Mouse (Mus musculus) neutrophil, adult 83 days (primary cell): ENCODE data around the gene Polr2a. TPM values are rescaled to one million over a fixed set of nuclear protein-coding genes. Genes with fewer than 3 reads are reported as not detected.

Experiments used
- total RNA-seq, 2 experiments: library from RNA; stranded (reverse); gene quantifications; one replicate each; pipeline ENCODE4 v1.2.4; 2023

The Polr2a gene
- total RNA-seq = 10 to 100 TPM; 82.6 to 86.1 TPM

GRCm38 (mm10) chr11:69758478-69758970 is at the start of gene Polr2a:
Polr2a (minus strand) TSS chr11:69758637.

GRCm38 (mm10) chr11:69804972-69805909 is 46.8 kb upstream of the Polr2a start, which contains the start of gene Tmem102:
Tmem102 (minus strand) TSS chr11:69805624.

GRCm38 (mm10) chr11:69801379-69801977 is 43.0 kb upstream of the Polr2a start, which contains the start of gene Fgf11:
Fgf11 (minus strand) TSS chr11:69801857.

GRCm38 (mm10) chr11:69795168-69795982 is 36.9 kb upstream of the Polr2a start, which contains the start of gene Chrnb1:
Chrnb1 (minus strand) TSS chr11:69795943.

GRCm38 (mm10) chr11:69765221-69766125 is 7.0 kb upstream of the Polr2a start, which contains the start of gene Zbtb4:
Zbtb4 (plus strand) TSS chr11:69765912.

GRCm38 (mm10) chr11:69761868-69762267 is 3.4 kb upstream of the Polr2a start, which contains the start of gene Slc35g3:
Slc35g3 (minus strand) TSS chr11:69761968.

GRCm38 (mm10) chr11:69695361-69696181 is 62.9 kb downstream of the Polr2a start, which contains the start of the genes Tnfsf12 and Tnfsfm13:
Tnfsf12 (minus strand) TSS chr11:69695849.
Tnfsfm13 (minus strand) TSS chr11:69696098.

GRCm38 (mm10) chr11:69685526-69686148 is 72.8 kb downstream of the Polr2a start, which contains the start of gene Tnfsf13:
Tnfsf13 (minus strand) TSS chr11:69685784.

Other genes starting within 250 kb of the Polr2a start
- 1 to 10 TPM; 9.6 to 9.8 TPM for gene Dnah2, start 209.5 kb downstream of the Polr2a start, total RNA-seq
- gene Efnb3, start 198.4 kb downstream of the Polr2a start, total RNA-seq = under 1 TPM; 0.18 to 0.20 TPM
- gene Wrap53, start 178.4 kb downstream of the Polr2a start, total RNA-seq = 1 to 10 TPM; 9.0 to 9.8 TPM
- gene Trp53, start 178.3 kb downstream of the Polr2a start, total RNA-seq = 10 to 100 TPM; 59.1 to 59.7 TPM
- 1 to 10 TPM; 5.4 to 6.9 TPM for gene Atp1b2, start 152.7 kb downstream of the Polr2a start, total RNA-seq
- not detected for gene Shbg, start 140.7 kb downstream of the Polr2a start, total RNA-seq
- gene Sat2, start 136.6 kb downstream of the Polr2a start, total RNA-seq = not detected
- gene Fxr2, start 125.6 kb downstream of the Polr2a start, total RNA-seq = 10 to 100 TPM; 42.3 to 53.2 TPM
- gene Sox15, start 103.3 kb downstream of the Polr2a start, total RNA-seq = under 1 TPM in 1 of 2 experiments, not detected in 1; 0.55 TPM
- 10 to 100 TPM; 51.6 to 54.9 TPM for gene Mpdu1, start 96.0 kb downstream of the Polr2a start, total RNA-seq
- gene Cd68, start 92.5 kb downstream of the Polr2a start, total RNA-seq = 100 to 1,000 TPM; 138 to 157 TPM
- 100 to 1,000 TPM; 554 to 653 TPM for gene Eif4a1, start 86.2 kb downstream of the Polr2a start, total RNA-seq
- 10 to 100 TPM; 64.7 to 65.2 TPM for gene Senp3, start 76.6 kb downstream of the Polr2a start, total RNA-seq
- gene Tnfsf13, start 72.9 kb downstream of the Polr2a start, total RNA-seq = 10 to 100 TPM; 15.8 to 16.0 TPM
- gene Tnfsf12, start 62.8 kb downstream of the Polr2a start, total RNA-seq = 1 to 10 TPM; 7.9 to 8.7 TPM
- 1 to 10 TPM; 4.7 to 5.5 TPM for gene Tnfsfm13, start 62.5 kb downstream of the Polr2a start, total RNA-seq
- not detected for gene Slc35g3, start 3.3 kb upstream of the Polr2a start, total RNA-seq
- 1 to 10 TPM; 2.4 to 3.3 TPM for gene Zbtb4, start 7.3 kb upstream of the Polr2a start, total RNA-seq
- 1 to 10 TPM in 1 of 2 experiments, under 1 TPM in 1; 0.79 to 1.9 TPM for gene Chrnb1, start 37.3 kb upstream of the Polr2a start, total RNA-seq
- under 1 TPM in 1 of 2 experiments, not detected in 1; 0.18 TPM for gene Fgf11, start 43.2 kb upstream of the Polr2a start, total RNA-seq
- not detected for gene Tmem102, start 47.0 kb upstream of the Polr2a start, total RNA-seq
- not detected for gene Gm39566, start 56.7 kb upstream of the Polr2a start, total RNA-seq
- not detected for gene Spem2, start 59.8 kb upstream of the Polr2a start, total RNA-seq
- not detected for gene Spem1, start 63.5 kb upstream of the Polr2a start, total RNA-seq
- 1 to 10 TPM; 1.3 to 2.1 TPM for gene Nlgn2, start 79.1 kb upstream of the Polr2a start, total RNA-seq
- 100 to 1,000 TPM in 1 of 2 experiments, 10 to 100 TPM in 1; 99.2 to 106 TPM for gene Tmem256, start 79.9 kb upstream of the Polr2a start, total RNA-seq
- 10 to 100 TPM; 35.0 to 35.9 TPM for gene Plscr3, start 87.7 kb upstream of the Polr2a start, total RNA-seq
- not detected for gene Tnk1, start 100.1 kb upstream of the Polr2a start, total RNA-seq
- gene Tmem95, start 119.4 kb upstream of the Polr2a start, total RNA-seq = 1 to 10 TPM in 1 of 2 experiments, under 1 TPM in 1; 0.88 to 1.2 TPM
- gene Kctd11, start 122.8 kb upstream of the Polr2a start, total RNA-seq = 1 to 10 TPM; 8.6 to 9.0 TPM
- gene Acap1, start 136.9 kb upstream of the Polr2a start, total RNA-seq = 100 to 1,000 TPM; 260 to 263 TPM
- gene 2810408A11Rik, start 142.3 kb upstream of the Polr2a start, total RNA-seq = 1 to 10 TPM; 3.0 to 3.2 TPM
- 10 to 100 TPM; 20.9 to 27.6 TPM for gene Neurl4, start 142.4 kb upstream of the Polr2a start, total RNA-seq
- 10 to 100 TPM; 69.0 to 84.5 TPM for gene Gps2, start 155.3 kb upstream of the Polr2a start, total RNA-seq
- gene Eif5a, start 163.3 kb upstream of the Polr2a start, total RNA-seq = 100 to 1,000 TPM; 482 to 501 TPM
- gene Ybx2, start 177.2 kb upstream of the Polr2a start, total RNA-seq = not detected
- 1 to 10 TPM in 1 of 2 experiments, under 1 TPM in 1; 0.97 to 1.3 TPM for gene Slc2a4, start 189.6 kb upstream of the Polr2a start, total RNA-seq
- gene Cldn7, start 206.1 kb upstream of the Polr2a start, total RNA-seq = not detected
- gene Ctdnep1, start 222.5 kb upstream of the Polr2a start, total RNA-seq = 10 to 100 TPM; 75.0 to 80.3 TPM
- 10 to 100 TPM; 24.3 to 31.0 TPM for gene Elp5, start 223.9 kb upstream of the Polr2a start, total RNA-seq
- 100 to 1,000 TPM; 475 to 527 TPM for gene Gabarap, start 232.5 kb upstream of the Polr2a start, total RNA-seq
- 10 to 100 TPM; 41.2 to 53.6 TPM for gene Phf23, start 237.1 kb upstream of the Polr2a start, total RNA-seq
- 10 to 100 TPM; 15.0 to 18.2 TPM for gene Dvl2, start 242.0 kb upstream of the Polr2a start, total RNA-seq